Mouse (Mus musculus) adrenal gland, postnatal 4 days (tissue): ENCODE data around the gene Rbfox1. TPM values are rescaled to one million over a fixed set of nuclear protein-coding genes. Genes with fewer than 3 reads are reported as not detected.

Source experiments
- DNase-seq, 2 experiments: peaks; one replicate each; pipeline ENCODE4 v3.0.0; 2021 to 2022; ENCODE audit warnings: low spot score in 2 of 2, mixed read lengths in 2 of 2
- total RNA-seq, 2 experiments: library from RNA; stranded (reverse); gene quantifications; 2 replicates each; pipeline ENCODE4 v1.2.3; 2021

The Rbfox1 gene
- total RNA-seq, 2 experiments from 2014 or later: 9.7 to 10.4 TPM

- DNase-seq: no peak
Observed at GRCm38 (mm10) chr16:6906001-6906400, 1020.8 kb downstream of the Rbfox1 start.

GRCm38 (mm10) chr16:6907550-6907949 is 1022.4 kb downstream of the Rbfox1 start:
- DNase-seq: no peak

- DNase-seq: no peak
Observed at GRCm38 (mm10) chr16:6914531-6914930, 1029.4 kb downstream of the Rbfox1 start.

GRCm38 (mm10) chr16:6918641-6919040 is 1033.5 kb downstream of the Rbfox1 start:
- no peak for DNase-seq

- DNase-seq: no peak
Observed at GRCm38 (mm10) chr16:6919681-6920080, 1034.5 kb downstream of the Rbfox1 start.

GRCm38 (mm10) chr16:6927661-6928060 is 1042.5 kb downstream of the Rbfox1 start:
- DNase-seq: no peak

GRCm38 (mm10) chr16:6930795-6931194 is 1045.6 kb downstream of the Rbfox1 start:
- no peak for DNase-seq

- DNase-seq: no peak
Observed at GRCm38 (mm10) chr16:6946151-6946550, 1061.0 kb downstream of the Rbfox1 start.

GRCm38 (mm10) chr16:6949666-6950065 is 1064.5 kb downstream of the Rbfox1 start:
- no peak for DNase-seq

GRCm38 (mm10) chr16:6955102-6955675 is 1070.0 kb downstream of the Rbfox1 start:
- no peak for DNase-seq

- DNase-seq: no peak
Observed at GRCm38 (mm10) chr16:6961931-6962379, 1076.8 kb downstream of the Rbfox1 start.

- DNase-seq: no peak
Observed at GRCm38 (mm10) chr16:6962508-6962907, 1077.4 kb downstream of the Rbfox1 start.

- no peak for DNase-seq
Observed at GRCm38 (mm10) chr16:6963533-6963932, 1078.4 kb downstream of the Rbfox1 start.

GRCm38 (mm10) chr16:6964720-6965583 is 1079.8 kb downstream of the Rbfox1 start:
- DNase-seq: no peak

GRCm38 (mm10) chr16:6969986-6970385 is 1084.8 kb downstream of the Rbfox1 start:
- DNase-seq: no peak

- DNase-seq: no peak
Observed at GRCm38 (mm10) chr16:6976341-6976740, 1091.2 kb downstream of the Rbfox1 start.

GRCm38 (mm10) chr16:6983947-6984346 is 1098.8 kb downstream of the Rbfox1 start:
- DNase-seq: no peak

GRCm38 (mm10) chr16:6986031-6986430 is 1100.9 kb downstream of the Rbfox1 start:
- DNase-seq: no peak

GRCm38 (mm10) chr16:6986494-6986893 is 1101.3 kb downstream of the Rbfox1 start:
- no peak for DNase-seq

- no peak for DNase-seq
Observed at GRCm38 (mm10) chr16:6992251-6992650, 1107.1 kb downstream of the Rbfox1 start.

- no peak for DNase-seq
Observed at GRCm38 (mm10) chr16:6993180-6993579, 1108.0 kb downstream of the Rbfox1 start.

- no peak for DNase-seq
Observed at GRCm38 (mm10) chr16:6997109-6997508, 1112.0 kb downstream of the Rbfox1 start.

- DNase-seq: no peak
Observed at GRCm38 (mm10) chr16:6997834-6998233, 1112.7 kb downstream of the Rbfox1 start.
